Mouse (Mus musculus) ES-CJ7 (cell line): Measurements from ENCODE around the gene Jak3.

Experiments
- DNase-seq: peaks from one replicate; pipeline ENCODE4 v3.0.0; 2011; ENCODE audit warnings: low read depth, low spot score

Gene Jak3

GRCm38 (mm10) chr8:71665331-71666130 is 10.6 kb upstream of the Jak3 start:
- peak; percentile 98 for DNase-seq

GRCm38 (mm10) chr8:71666855-71667254 is 9.2 kb upstream of the Jak3 start:
- no peak for DNase-seq

- DNase-seq = no peak
Measured at GRCm38 (mm10) chr8:71667256-71667655, 8.8 kb upstream of the Jak3 start.

- no peak for DNase-seq
Measured at GRCm38 (mm10) chr8:71668220-71668975, 7.7 kb upstream of the Jak3 start.

- DNase-seq = no peak
Measured at GRCm38 (mm10) chr8:71670198-71670597, 5.9 kb upstream of the Jak3 start.

- peak; percentile 96 for DNase-seq
Measured at GRCm38 (mm10) chr8:71670621-71671548, 5.2 kb upstream of the Jak3 start.

- DNase-seq = peak; percentile 93
Measured at GRCm38 (mm10) chr8:71671549-71671965, 4.5 kb upstream of the Jak3 start, which contains the start of gene Unc13a. TSS of gene Unc13a (minus strand) at chr8:71671757.

GRCm38 (mm10) chr8:71672168-71672735 is 3.8 kb upstream of the Jak3 start:
- no peak for DNase-seq

- peak; percentile 69 for DNase-seq
Measured at GRCm38 (mm10) chr8:71674071-71674470, 2.0 kb upstream of the Jak3 start.

GRCm38 (mm10) chr8:71675456-71676019 is 558 bp upstream of the Jak3 start:
- DNase-seq = no peak

GRCm38 (mm10) chr8:71676803-71677202 is 707 bp downstream of the Jak3 start:
- no peak for DNase-seq

GRCm38 (mm10) chr8:71677555-71677954 is 1.5 kb downstream of the Jak3 start:
- DNase-seq = peak; percentile 92

- no peak for DNase-seq
Measured at GRCm38 (mm10) chr8:71678216-71678615, 2.1 kb downstream of the Jak3 start.

GRCm38 (mm10) chr8:71679116-71679515 is 3.0 kb downstream of the Jak3 start:
- no peak for DNase-seq

- DNase-seq = no peak
Measured at GRCm38 (mm10) chr8:71679550-71680168, 3.6 kb downstream of the Jak3 start.

GRCm38 (mm10) chr8:71680471-71680870 is 4.4 kb downstream of the Jak3 start:
- no peak for DNase-seq

GRCm38 (mm10) chr8:71681369-71681915 is 5.3 kb downstream of the Jak3 start:
- DNase-seq = no peak

GRCm38 (mm10) chr8:71682832-71683231 is 6.7 kb downstream of the Jak3 start:
- DNase-seq = no peak

GRCm38 (mm10) chr8:71684701-71685100 is 8.6 kb downstream of the Jak3 start:
- no peak for DNase-seq

GRCm38 (mm10) chr8:71685573-71685972 is 9.5 kb downstream of the Jak3 start:
- peak; percentile 91 for DNase-seq
